Mouse (Mus musculus): ENCODE results near the gene Spef1.
"Not testable (repeated sequence)": the region's sequence is repeated elsewhere in the genome, so short reads cannot be mapped to it uniquely, and the experiment has no call there.

Spef1 gene

DNA sequence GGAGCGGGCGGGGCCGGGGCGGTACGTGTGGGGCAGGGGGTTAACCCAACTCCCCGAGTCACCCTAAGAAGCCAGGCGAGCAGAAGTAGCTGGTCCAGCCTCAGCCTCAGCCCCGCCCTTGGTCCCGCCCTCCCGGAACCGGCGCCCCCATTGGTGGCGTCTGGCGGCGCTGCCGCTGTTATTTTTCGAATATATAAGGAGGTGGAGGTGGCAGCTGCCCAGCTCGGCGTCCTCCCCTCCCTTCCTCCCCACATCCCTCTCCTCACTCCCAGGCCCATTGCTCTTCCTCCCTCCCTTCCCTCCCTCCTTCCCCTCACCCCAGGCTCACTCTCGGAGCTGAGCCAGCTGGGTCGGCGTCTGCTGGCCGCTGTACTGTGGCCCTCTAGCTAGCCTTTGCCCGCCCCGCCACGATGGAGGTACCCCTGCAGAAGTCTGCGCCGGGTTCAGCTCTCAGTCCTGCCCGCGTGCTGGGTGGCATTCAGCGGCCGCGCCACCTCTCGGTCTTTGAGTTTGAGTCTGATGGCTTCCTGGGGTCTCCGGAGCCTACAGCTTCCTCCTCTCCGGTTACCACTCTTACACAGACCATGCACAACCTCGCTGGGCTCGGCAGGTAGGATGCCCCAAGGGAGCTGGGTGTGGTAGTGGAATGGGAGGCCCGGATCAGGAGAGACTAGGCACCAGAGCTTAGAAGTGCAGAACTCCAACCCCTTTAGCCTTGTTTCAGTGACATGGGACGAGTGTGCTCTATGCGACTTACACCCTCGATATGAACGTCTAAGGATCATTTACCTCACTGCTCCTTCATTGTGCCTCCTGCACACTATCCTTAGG, at the start of gene Spef1, which contains the start of gene Cdc25b:
Gene Spef1 (minus strand): TSS at position 512 of the 831 bp plus-strand sequence.
Gene Cdc25b (plus strand): TSS at position 179 of the 831 bp plus-strand sequence.
- peak; percentile 76 for DNase-seq (ENCODE audit: low spot score)

DNA sequence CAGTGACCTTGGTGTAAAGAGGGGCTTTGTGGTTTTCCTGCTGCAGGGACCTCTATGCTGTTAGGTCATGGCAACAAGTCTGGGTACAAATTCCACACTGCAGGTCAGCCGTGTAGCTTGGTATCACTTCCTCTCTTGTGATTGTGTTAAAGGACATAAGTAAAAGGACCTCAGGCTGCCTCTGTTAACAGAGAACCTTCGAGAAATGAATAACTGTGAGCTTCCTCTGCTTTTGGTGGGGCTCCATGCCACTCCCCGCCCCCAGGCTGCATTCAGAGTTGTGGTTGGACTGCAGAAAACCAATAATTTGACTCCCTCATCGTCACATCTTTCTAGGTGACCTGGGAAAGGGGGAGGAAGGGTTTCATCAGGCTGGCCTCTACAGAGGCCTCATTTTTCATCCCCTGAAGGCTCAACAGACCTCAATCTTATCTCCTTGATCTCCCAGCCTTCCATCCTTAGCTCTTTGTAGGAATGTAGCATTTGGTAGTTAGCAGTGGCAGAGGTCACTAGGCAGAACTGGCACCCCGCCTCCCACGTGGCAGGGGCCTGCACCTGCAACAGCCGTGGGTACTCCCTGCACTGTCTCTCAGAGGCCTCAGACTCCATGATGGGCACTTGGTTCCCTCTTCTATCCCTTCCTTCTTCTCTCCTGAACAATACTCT, 48.0 kb upstream of the Spef1 start:
- no peak for DNase-seq (ENCODE audit: low spot score)

DNA sequence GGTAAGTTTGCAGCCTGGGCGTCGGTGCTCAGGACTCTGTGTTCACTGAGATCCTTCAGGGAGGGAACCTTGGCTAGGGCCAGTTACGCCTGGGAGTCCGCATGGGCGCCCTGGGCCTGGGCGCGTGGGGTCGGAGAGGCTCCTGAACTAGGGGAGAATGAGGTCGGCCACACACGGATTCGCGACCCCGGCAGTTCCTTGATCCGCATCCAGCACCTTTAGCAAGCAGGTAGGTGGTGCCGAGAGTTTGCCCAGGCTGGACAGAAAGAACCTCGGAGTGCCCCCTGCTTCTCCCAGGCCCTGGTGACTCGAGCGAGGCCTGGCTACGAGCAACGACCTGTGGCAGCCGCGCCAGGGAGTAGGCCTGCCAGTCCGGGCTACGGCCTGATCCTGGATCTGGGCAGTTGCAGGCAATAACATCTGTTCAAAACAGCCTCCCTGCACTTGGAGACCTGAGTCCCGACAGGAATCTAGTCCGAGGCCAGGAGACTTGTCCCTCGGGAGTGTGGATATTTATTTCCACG, 47.1 kb upstream of the Spef1 start:
- no peak for DNase-seq (ENCODE audit: low spot score)

DNA sequence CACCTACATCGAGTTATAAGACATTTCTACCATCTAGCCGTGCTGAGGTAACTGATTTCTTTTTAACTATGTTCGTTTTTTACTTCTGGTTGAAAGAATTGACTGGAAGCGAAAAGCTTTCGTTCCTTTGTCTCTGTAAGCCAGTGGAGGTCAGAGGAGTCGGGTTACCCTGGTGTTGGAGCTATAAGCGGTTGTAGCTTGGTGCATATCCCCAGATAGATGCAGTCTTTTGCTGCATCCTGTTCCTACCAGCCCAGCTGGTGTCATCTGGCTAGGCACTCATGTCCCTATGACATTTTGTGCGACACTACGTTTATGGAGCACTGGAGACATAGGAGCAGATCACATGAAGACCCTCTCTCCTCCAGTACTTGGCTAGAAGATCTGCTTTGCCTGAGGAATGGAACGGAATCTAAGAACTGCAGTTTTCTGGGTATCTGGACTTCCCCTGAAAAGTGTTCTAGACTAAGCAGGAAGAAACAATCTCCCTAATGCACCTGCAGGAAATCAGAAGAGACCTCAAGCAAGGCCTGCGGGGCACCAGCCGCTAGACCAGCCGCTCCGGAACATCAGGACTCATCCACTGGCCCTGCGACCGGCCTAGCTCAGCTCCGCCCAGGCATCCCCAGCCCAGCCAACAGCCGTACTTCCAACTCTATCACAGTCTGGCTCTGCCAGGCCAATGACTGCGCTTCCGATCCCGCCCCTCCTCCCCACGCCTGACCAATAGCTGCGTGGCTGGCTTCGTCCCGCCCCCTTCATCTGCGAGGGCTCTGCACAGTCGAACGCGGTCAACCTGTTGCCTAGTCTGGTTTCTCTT, 46.4 kb upstream of the Spef1 start, which contains the start of gene Mavs:
Gene Mavs (plus strand): TSS at position 757 of the 820 bp plus-strand sequence.
- peak; percentile 89 for DNase-seq (ENCODE audit: low spot score)

DNA sequence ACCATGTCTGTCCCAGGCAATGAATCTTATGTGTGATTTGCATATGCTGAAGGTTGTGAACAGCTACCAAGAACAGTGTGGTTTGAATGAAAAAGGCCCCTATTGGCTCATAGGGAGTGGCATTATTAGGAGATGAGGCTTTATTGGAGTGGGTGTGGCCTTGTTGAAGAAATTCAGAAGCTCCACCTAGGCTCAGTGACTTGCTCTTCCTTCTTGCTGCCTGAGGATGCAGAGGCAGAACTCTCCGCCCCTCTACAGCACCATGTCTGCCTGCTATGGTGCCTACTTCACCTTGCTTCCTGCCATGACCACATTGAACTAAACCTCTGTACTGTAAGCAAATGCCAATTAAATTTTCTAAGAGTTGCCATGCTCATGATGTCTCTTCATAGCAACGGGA, 45.5 kb upstream of the Spef1 start:
- no peak for DNase-seq (ENCODE audit: low spot score)

DNA sequence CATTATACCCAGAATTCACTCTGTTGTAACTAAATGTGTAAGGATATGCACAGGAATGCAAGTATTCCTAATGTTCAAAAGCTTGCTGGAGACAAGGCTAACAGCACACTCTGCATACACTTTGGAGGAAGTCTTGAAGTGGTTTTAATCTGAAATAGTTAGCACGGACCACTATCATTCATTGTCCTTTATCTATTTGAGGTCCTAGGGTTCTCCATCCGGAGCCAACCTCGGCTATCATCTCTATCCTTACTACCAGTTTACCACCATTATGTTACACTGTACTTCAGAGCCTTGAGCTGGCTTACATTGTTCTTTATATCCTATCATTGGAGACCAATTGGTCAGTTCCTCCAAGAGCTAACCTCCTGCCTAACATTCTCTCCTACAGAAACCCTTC, 40.2 kb upstream of the Spef1 start:
- DNase-seq (ENCODE audit: low spot score) = no peak

DNA sequence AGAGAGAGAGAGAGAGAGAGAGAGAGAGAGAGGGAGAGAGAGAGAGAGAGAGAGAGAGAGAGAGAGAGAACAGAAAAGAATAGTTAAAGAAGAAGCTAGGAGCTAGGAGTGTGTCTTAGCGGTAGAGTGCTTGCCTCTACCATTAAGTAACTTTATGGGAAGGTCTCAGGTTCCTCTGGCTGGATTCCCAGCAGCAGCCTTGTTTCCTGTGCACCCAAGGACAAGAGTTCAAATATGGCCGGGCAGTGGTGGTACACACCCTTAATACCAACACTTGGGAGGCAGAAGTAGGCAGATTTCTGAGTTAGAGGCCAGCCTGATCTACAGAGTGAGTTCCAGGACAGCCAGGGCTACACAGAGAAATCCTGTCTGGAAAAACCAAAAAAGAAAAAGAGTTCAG, 39.6 kb upstream of the Spef1 start:
- DNase-seq (ENCODE audit: low spot score) = not testable (repeated sequence)

DNA sequence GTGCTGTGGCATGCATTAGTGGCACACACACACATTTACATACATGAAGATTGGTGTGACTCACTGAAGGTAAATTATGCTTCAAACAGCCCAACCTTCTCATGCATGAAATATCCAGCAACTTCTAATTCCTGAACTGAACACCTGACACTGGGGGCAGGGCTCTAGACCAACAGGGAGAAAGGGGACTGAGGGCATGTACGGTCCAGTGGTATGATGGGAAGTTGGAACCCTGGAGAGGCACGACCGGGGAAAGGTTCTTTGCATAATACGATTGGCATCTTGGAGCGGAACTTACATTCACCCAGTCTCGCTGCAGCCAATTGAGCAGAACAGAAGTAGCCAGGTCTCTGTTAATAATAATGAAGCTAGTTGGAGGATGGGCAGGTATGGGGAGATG, 38.1 kb upstream of the Spef1 start:
- no peak for DNase-seq (ENCODE audit: low spot score)

DNA sequence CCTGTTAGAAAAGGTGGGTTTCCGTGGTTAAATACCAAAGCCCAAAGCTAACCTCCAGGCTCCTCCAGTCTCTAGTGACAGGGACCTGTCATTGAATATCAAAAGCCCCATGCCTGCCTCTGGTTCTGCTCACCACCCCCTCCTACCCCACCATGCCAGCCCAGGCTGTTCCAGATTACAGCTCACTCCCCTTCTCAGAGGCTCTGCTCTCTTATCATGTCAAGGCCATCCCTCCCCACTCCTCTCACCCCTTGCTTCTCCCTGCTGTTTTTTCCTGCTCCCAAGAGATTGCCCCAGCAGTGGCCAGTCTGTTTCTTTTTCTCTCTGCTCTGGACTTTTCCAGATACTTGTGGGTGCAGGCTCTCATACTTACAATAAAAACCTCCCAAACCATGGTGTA, 36.5 kb upstream of the Spef1 start:
- DNase-seq (ENCODE audit: low spot score) = no peak

DNA sequence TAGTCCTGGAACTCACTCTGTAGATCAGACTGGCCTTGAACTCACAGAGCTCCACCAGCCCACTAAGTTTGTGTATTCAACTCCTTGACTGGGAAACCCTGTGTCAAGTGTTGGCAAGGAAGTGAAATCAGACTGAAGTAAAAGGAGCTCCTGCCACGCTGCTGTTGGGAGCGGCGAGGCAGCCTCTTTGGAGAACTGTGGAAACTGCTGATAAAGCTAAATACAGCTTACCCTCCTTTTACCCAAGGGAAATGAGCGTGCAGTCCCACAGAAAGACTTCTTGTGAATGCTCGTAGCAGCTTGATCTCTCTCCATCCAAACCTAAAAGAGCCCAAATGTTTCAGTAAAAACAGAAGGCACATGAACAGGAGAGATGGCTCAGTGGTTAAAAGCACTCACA, 35.5 kb upstream of the Spef1 start:
- DNase-seq (ENCODE audit: low spot score) = no peak

DNA sequence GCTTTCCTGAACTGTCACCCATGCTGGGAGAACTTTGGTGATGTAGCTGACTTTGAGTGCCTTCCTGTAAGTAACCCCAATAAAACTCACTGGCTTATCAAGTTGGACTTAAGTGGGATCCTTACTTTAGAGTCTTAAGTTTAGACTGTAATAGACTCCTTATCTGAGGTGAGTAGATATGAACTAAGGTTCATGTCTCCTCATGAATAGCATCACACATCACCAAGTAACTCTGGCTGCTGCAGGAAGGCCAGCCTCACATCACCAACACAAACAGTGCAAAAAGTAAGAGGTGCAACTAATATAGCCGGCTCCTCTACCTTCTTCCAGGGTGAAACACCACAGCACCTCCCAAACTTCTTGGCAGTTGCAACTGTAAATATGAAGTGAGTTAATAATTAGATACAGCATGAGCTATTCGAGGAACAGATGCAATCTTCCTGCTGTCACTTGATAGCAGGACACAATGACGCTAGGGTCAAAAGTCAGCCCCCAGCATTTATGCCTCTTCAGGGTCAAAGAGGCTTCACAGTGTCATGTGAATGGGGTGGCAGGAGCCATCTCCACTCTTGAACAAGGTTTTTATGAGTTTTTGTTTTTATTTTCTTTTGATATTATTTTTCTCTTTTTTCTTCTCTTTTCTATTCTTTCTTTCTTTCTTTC, 34.9 kb upstream of the Spef1 start:
- no peak for DNase-seq (ENCODE audit: low spot score)

DNA sequence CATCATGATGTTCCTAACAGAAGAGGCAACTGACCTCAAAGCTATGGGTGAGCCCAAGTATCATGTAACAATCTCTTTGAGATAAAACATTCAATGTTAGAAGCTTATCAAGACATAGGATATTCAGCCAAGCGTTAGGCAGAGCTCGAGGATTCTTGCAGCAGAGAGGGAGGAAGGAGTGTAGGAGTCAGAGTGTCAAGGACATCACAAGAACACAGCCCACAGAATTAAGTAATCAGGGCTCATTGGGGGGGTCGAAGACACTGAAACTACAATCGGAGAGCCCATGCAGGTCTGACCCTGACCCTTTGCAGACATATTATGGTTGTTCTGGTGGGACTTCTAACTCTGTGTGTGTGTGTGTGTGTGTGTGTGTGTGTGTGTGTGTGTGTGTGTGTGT, 32.9 kb upstream of the Spef1 start:
- no peak for DNase-seq (ENCODE audit: low spot score)

DNA sequence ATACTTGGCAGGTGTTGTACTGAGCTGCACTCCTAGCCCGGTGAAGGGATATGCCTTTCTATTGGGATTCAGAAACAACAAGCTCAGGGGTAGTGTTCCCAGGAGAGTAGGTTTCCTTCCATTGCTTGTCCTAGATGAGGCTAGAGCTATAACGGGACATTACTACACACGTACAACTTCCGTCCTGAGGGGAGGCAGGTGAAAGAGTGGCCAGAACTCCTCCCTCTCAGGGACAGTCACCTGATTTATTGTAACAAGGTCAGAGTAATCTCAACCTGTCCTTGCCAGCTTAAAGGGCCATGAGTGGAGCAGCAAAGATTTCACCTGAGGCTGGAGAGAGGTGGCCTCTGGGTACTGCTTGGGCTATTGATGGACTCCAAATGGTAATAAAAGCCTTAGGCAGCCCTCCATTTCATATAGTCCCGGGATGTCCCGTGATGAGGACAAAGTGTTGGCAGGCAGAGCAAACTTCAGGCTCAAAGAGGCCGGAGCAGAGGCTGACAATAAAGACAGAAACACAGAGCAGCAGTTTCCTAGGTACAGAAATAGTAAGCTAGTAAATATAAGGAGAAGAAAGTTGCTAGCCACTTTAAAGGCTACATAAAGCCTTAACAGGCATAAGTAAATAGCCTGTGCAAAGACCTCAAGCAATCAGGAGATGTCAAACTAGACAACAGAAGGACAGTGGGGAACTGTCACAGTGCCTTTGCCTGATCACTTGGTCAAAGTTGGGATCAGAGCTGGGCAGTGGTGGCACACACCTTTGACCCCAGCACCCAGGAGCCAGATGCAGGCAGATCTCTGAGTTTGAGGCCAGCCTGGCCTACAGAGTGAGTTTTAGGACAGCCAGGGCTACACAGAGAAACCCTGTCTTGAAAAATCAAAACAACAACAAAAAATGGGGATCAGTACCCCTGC, 29.1 kb upstream of the Spef1 start:
- no peak for DNase-seq (ENCODE audit: low spot score)

DNA sequence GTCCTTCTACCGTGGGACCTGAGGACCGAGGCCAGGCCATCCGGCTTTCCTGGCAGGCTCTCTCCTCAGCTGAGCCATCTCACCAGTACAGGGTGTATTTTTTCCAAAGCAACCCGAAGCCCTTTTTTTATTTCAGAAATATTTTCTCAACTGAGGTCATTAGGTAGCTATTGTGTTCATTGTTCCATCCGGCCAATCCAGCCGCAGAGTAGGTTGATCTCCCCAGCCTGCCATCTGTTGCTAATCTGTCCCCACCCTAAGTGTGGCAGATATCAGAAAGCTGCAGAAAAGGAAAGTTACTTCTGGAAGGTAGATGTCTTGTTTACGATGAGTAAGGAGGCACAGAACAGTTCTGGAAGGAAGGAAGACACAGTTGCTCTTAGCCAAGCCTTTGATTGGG, 26.7 kb upstream of the Spef1 start:
- DNase-seq (ENCODE audit: low spot score) = no peak

DNA sequence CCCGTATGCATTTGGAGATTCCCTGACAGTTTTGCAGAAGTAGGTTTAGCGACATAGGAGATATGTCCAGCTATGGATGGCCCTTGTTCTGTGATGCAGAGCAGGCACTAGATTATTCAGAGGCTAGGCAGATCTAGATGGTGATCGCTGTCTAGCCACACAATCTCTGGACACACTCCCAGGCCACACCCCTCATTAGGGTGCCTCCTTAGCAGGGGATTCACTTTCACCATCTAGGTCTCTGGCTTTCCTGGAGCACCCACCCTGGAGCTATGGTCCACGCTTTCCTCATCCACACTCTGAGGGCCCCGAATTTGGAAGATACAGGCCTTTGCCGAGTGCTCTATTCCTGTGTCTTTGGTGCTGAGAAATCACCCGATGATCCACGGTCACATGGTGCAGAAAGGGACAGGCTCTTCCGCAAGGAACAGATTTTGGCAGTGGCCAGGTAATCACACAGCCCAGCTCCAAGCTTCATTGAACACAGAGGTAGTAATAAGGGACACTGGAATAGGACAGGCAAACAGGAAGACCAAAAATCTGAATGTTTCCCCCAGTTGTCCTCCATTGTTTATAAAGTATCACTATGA, 24.0 kb upstream of the Spef1 start:
- DNase-seq (ENCODE audit: low spot score) = no peak

DNA sequence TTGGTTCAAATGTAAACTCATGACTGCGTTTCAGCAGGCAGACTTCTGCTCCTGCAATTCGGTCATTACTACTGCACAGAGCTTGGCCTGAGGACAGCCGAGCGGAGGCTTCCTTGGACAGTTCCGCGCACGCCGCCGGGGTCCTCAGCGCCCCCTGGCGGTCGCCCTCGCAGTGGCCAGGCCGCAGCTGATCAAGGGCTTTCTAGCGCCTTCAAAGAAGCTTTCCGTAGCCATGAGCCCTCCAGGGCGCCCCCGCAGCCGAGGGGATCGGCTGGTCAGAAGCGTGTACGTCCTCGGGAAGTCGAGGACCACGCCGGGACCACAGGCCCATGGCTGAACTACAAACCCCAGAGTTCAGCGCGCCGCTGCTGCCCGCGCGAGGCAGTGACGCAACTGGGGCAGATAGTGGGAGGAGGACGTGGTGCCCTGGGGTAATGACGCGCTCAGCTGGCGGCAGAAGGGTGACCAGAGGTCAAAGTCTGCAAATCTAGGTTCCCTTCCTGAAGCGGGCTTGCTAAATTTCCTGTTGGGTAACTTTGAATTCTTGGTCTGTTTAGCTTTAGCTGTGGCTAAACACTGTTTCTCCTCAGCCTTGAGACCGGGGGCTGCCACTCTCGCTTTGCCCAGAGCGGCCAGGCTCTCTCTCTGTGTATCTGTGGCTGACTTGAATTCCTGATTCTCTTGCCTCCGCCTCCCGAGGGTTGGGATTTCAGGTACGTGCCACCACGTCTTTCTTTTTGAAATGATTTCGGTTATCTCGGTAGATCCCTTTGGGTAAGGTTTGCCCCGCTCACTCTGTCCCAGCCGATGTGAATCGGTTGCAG, 23.1 kb upstream of the Spef1 start:
- peak; percentile 92 for DNase-seq (ENCODE audit: low spot score)

DNA sequence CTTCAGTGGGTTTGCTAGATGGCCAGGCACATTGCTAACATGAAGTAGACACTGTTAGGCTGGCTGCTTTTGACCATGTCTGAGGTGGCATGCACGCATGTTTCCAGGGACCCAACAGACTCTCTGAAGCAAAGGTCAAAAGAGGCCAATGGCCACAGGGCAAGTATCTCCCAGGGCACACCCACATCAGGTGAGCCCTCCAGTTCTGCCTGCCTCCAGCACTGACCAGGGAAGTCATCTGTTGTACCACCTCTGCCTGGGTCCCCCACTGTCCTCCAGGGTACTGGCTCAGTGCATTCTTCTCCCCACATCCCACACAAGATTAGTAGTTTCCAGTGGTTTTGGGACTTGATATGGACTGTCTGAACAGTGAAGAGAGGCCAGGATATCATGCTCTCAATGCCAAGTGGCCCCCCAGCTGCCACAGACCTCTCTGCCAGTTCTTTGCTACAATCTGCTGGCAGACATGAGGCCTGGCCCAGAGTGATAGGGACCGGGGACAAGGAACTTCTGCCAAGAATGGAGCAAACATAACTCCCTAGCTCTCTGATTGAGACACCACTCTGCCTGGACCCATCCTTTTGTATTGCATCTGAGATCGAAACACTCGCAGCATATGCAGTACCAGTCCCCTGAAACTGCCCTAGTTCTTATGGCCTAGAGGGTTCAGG, 22.2 kb upstream of the Spef1 start:
- DNase-seq (ENCODE audit: low spot score) = no peak

DNA sequence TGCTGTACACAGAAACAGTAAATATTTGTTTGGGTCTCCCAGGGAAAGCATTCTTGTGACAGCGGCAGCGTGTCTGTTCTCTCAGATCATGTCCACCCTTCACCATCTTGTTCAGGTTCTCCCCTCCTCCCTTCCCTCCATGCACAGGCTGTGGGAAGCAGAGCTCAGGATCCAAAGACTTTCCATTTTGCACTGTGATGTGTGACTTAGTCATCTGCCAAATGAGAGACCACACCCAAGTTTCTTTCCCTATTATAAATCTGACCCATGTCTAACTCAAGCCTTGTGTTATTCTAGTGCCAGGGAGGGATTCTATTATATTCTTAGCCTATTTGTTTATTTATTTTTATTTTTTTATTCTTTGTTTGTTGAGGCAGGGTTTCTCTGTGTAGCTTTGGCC, 21.3 kb upstream of the Spef1 start:
- DNase-seq (ENCODE audit: low spot score) = no peak

DNA sequence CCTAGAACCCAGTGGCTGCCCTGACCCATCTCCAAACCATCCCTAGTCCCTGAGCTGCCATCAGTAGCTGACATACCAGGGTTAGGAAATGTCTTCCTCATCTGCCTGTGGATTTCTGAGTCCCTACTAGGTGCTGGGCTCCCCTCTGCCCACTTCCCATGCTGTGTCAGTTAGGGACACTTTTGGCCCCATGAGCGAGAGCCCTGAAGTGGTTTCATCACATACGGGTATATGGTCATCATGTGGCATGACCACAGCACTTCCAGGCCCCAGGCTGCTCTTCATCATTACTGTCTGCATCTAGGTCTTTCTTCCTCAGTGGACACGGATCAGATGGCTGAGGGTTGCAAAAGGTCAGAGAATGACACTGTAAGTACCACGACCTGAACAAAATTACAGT, 19.7 kb upstream of the Spef1 start, which contains the start of gene Ap5s1:
Gene Ap5s1 (plus strand): TSS at position 301 of the 400 bp plus-strand sequence.
- no peak for DNase-seq (ENCODE audit: low spot score)

Data from urinary bladder, postnatal 25 days (tissue).